Mouse (Mus musculus) CH12.LX (cell line): ENCODE measurements around the gene Vmn1r3. TPM values are rescaled to one million over a fixed set of nuclear protein-coding genes. Genes with fewer than 3 reads are reported as not detected.
A peak's percentile ranks its signal among the peaks of the same experiment; 100 is the strongest.
"Not testable (repeated sequence)": the region's sequence is repeated elsewhere in the genome, so short reads cannot be mapped to it uniquely, and the experiment has no call there.

Experiments
- DNase-seq: peaks from one replicate; pipeline ENCODE4 v3.0.0-alpha.2; 2013; ENCODE audit errors: extremely low read depth
- H3K27ac ChIP-seq: 2 replicates; pipeline ENCODE4 v1.5.1; 2012; ENCODE audit warnings: low read depth, mild to moderate bottlenecking, control low read depth, moderate library complexity; ENCODE audit not compliant: insufficient read depth
- H3K27me3 ChIP-seq: replicated peaks from 2 replicates; pipeline ENCODE3; 2012; ENCODE audit warnings: inconsistent platforms
- H3K36me3 ChIP-seq, 2 experiments: replicated peaks in 1 of 2; 2 replicates each; pipeline versions ENCODE3 to v1.6.1; 2012; ENCODE audit warnings: inconsistent platforms in 1 of 2, low read length in 1 of 2, mild to moderate bottlenecking in 1 of 2, mixed read lengths in 1 of 2, moderate library complexity in 1 of 2; ENCODE audit not compliant: control insufficient read depth in 1 of 2, insufficient read depth in 1 of 2
- H3K4me1 ChIP-seq, 2 experiments: 2 replicates each; pipeline ENCODE4 v1.6.1; 2012; ENCODE audit warnings: inconsistent platforms in 1 of 2, moderate library complexity in 1 of 2; ENCODE audit not compliant: insufficient read depth in 2 of 2, control insufficient read depth in 1 of 2
- H3K4me2 ChIP-seq: 2 replicates; pipeline ENCODE4 v1.6.1; 2012; ENCODE audit warnings: low read depth, mild to moderate bottlenecking, control low read depth; ENCODE audit not compliant: poor library complexity, insufficient read depth, severe bottlenecking
- H3K4me3 ChIP-seq, 3 experiments: fragments of 150-350 bp in 1 of 3; sonication (generic) in 1 of 3; replicated peaks in 1 of 3; 2 replicates each; pipeline versions ENCODE3 to v1.5.1; 2011 to 2012; ENCODE audit warnings: low read depth in 2 of 3, low read length in 2 of 3, mild to moderate bottlenecking in 2 of 3, moderate library complexity in 2 of 3, control low read depth in 1 of 3, improper control_type of control experiment in 1 of 3, inconsistent platforms in 1 of 3, mixed read lengths in 1 of 3; ENCODE audit not compliant: poor library complexity in 1 of 3
- H3K79me2 ChIP-seq: replicated peaks from 2 replicates; pipeline ENCODE4 v1.6.1; 2012; ENCODE audit warnings: mild to moderate bottlenecking, moderate library complexity; ENCODE audit not compliant: control insufficient read depth, poor library complexity, insufficient read depth, severe bottlenecking; ENCODE audit errors: extremely low read depth
- H3K9ac ChIP-seq: 2 replicates; pipeline ENCODE4 v1.6.1; 2012; ENCODE audit warnings: low read depth, mild to moderate bottlenecking, control low read depth, moderate library complexity; ENCODE audit not compliant: insufficient read depth
- H3K9me3 ChIP-seq: replicated peaks from 2 replicates; pipeline ENCODE3; 2012; ENCODE audit warnings: low read length, inconsistent platforms, mixed read lengths
- BHLHE40 ChIP-seq: IDR thresholded peaks from 2 replicates; pipeline ENCODE4 v1.6.1; 2011; ENCODE audit warnings: mild to moderate bottlenecking, low read depth, low read length, improper control_type of control experiment
- CHD2 ChIP-seq: IDR thresholded peaks from 2 replicates; pipeline ENCODE4 v1.6.1; 2011; ENCODE audit warnings: low read length, improper control_type of control experiment
- CTCF ChIP-seq, 2 experiments: IDR thresholded peaks in 1 of 2; conservative IDR thresholded peaks in 1 of 2; 2 replicates each; pipeline ENCODE4 v1.5.1; 2011 to 2012; ENCODE audit warnings: low read depth in 2 of 2, low read length in 2 of 2, improper control_type of control experiment in 1 of 2, inconsistent platforms in 1 of 2, mild to moderate bottlenecking in 1 of 2, moderate library complexity in 1 of 2
- EP300 ChIP-seq: IDR thresholded peaks from 2 replicates; pipeline ENCODE4 v1.6.1; 2011; ENCODE audit warnings: low read length, improper control_type of control experiment
- ETS1 ChIP-seq: conservative IDR thresholded peaks from 2 replicates; pipeline ENCODE4 v1.6.1; 2012; ENCODE audit warnings: low read depth, mild to moderate bottlenecking, inconsistent platforms, low read length, improper control_type of control experiment, moderate library complexity
- HCFC1 ChIP-seq: IDR thresholded peaks from 2 replicates; pipeline ENCODE4 v1.6.1; 2012; ENCODE audit warnings: low read depth, mild to moderate bottlenecking, inconsistent platforms, low read length, improper control_type of control experiment
- IRF4 ChIP-seq: IDR thresholded peaks from 2 replicates; pipeline ENCODE4 v1.6.1; 2014; ENCODE audit warnings: low read depth, mild to moderate bottlenecking, inconsistent platforms, low read length, improper control_type of control experiment
- JUN ChIP-seq: IDR thresholded peaks from 2 replicates; pipeline ENCODE4 v1.6.1; 2011; ENCODE audit warnings: low read depth, mild to moderate bottlenecking, low read length, improper control_type of control experiment, moderate library complexity; ENCODE audit not compliant: insufficient read depth
- JUND ChIP-seq: conservative IDR thresholded peaks from 2 replicates; pipeline ENCODE4 v1.6.1; 2011; ENCODE audit warnings: low read depth, low read length, improper control_type of control experiment
- MAX ChIP-seq: IDR thresholded peaks from 2 replicates; pipeline ENCODE4 v1.6.1; 2011; ENCODE audit warnings: low read length, improper control_type of control experiment
- MAZ ChIP-seq: IDR thresholded peaks from 2 replicates; pipeline ENCODE4 v1.6.1; 2012; ENCODE audit warnings: low read depth, mild to moderate bottlenecking, inconsistent platforms, low read length, improper control_type of control experiment, moderate library complexity
- MEF2A ChIP-seq: IDR thresholded peaks from 2 replicates; pipeline ENCODE4 v1.6.1; 2014; ENCODE audit warnings: low read depth, mild to moderate bottlenecking, inconsistent platforms, low read length, improper control_type of control experiment, borderline replicate concordance
- MYC ChIP-seq: IDR thresholded peaks from 2 replicates; pipeline ENCODE4 v1.6.1; 2011; ENCODE audit warnings: low read depth, mild to moderate bottlenecking, improper control_type of control experiment, low read length
- NELFE ChIP-seq: IDR thresholded peaks from 2 replicates; pipeline ENCODE4 v1.6.1; 2011; ENCODE audit warnings: low read depth, low read length, improper control_type of control experiment
- PAX5 ChIP-seq: IDR thresholded peaks from 2 replicates; pipeline ENCODE4 v1.6.1; 2012; ENCODE audit warnings: low read length, inconsistent platforms, mixed read lengths
- POLR2A ChIP-seq: IDR thresholded peaks from 2 replicates; pipeline ENCODE4 v1.6.1; 2011; ENCODE audit warnings: low read depth, mild to moderate bottlenecking, improper control_type of control experiment, low read length
- RAD21 ChIP-seq: IDR thresholded peaks from 2 replicates; pipeline ENCODE4 v1.6.1; 2011; ENCODE audit warnings: low read depth, mild to moderate bottlenecking, low read length, improper control_type of control experiment, moderate library complexity
- RCOR1 ChIP-seq: conservative IDR thresholded peaks from 2 replicates; pipeline ENCODE4 v1.6.1; 2012; ENCODE audit warnings: low read depth, mild to moderate bottlenecking, inconsistent platforms, low read length, improper control_type of control experiment
- SMC3 ChIP-seq: IDR thresholded peaks from 2 replicates; pipeline ENCODE4 v1.6.1; 2011; ENCODE audit warnings: low read depth, low read length, improper control_type of control experiment
- USF1 ChIP-seq: IDR thresholded peaks from 2 replicates; pipeline ENCODE4 v1.6.1; 2014; ENCODE audit warnings: low read depth, mild to moderate bottlenecking, inconsistent platforms, low read length, improper control_type of control experiment
- ZKSCAN1 ChIP-seq: IDR thresholded peaks from 2 replicates; pipeline ENCODE4 v1.6.1; 2012; ENCODE audit warnings: low read depth, inconsistent platforms, low read length, improper control_type of control experiment, borderline replicate concordance
- dilution Hi-C: fragments of 300-500 bp; cut with MboI; formaldehyde crosslinking; loops from 2 replicates; pipeline ENCODE4 v1.14.3; 2020; ENCODE audit warnings: low sequenced_read_pairs; ENCODE audit not compliant: extremely low pct_unique_long_range_greater_than_20kb, extremely low pct_ligation_motif_present
- in situ Hi-C: fragments of 300-500 bp; cut with MboI; formaldehyde crosslinking; loops from 3 replicates; pipeline ENCODE4 v1.14.3; 2019; ENCODE audit warnings: low sequenced_read_pairs, low pct_ligation_motif_present, low pct_unique_long_range_greater_than_20kb, mixed read lengths
- polyA plus RNA-seq: library from polyadenylated mRNA; unstranded; fragments of >175 nt; gene quantifications from 2 replicates; pipeline ENCODE4 v1.2.1, GENCODE M21; 2012; ENCODE audit warnings: low read depth; ENCODE audit not compliant: insufficient read length
- total RNA-seq, 2 experiments: library from RNA; depleted of rRNA; stranded (reverse); fragments of 300-350 nt in 1 of 2; fragments of >200 nt in 1 of 2; gene quantifications; 2 replicates each; pipeline ENCODE4 v1.2.3; 2012 to 2014

The Vmn1r3 gene
- total RNA-seq (2012; rRNA removed) = not detected in 2 replicates
- not detected in 2 replicates for total RNA-seq (2014; rRNA removed)
- not detected in 2 replicates for polyA plus RNA-seq

GRCm38 (mm10) chr4:3185258-3185657 lies at the start of gene Vmn1r3:
Vmn1r3 (minus strand) TSS chr4:3185358.
- DNase-seq, H3K9me3 ChIP-seq, H3K4me1 ChIP-seq, dilution Hi-C loops, H3K79me2 ChIP-seq, H3K36me3 ChIP-seq, H3K27me3 ChIP-seq, H3K27ac ChIP-seq, H3K4me2 ChIP-seq, H3K4me3 ChIP-seq, H3K9ac ChIP-seq, in situ Hi-C loops: not testable (repeated sequence)

DNA sequence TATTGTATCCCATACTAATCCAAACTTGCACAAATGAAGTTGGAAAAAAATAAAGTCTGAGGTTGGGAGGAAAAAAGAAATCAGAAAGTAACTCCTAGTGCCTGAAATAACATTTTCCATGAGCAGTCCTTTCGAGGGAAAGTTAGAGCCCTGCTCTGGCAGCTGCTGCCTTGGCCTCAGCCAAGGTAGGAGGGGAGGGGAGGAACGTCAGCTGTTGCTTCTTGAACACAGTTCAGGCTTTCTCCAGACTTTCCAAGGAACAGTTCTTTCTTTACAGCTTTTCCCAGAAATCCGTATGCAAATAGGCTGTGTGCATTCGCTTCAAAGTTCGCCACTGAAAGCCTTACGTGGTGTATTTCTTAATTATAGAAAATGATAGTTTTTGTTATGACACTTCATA lies 46.9 kb upstream of the Vmn1r3 start:
- no peaks in the 10 kb centered on the region for H3K9me3 ChIP-seq
- peaks cover 0 to 12% of the 10 kb centered on the region in 2 experiments; a peak in 2 of 4 replicates for H3K4me1 ChIP-seq
- no peaks in the 10 kb centered on the region for H3K27me3 ChIP-seq
- dilution Hi-C loops (no loop called here), in situ Hi-C loops (loop anchor here (25.0 kb wide), 1 partner anchor 180 kb away; no protein-coding TSS in a partner anchor)
- no peak overlapping the region for H3K4me2 ChIP-seq
- DNase-seq = no peak
- H3K9ac ChIP-seq = no peak overlapping the region
- no peaks in the 10 kb centered on the region for H3K79me2 ChIP-seq
- H3K27ac ChIP-seq = no peak overlapping the region
- no peak for TF ChIP-seq USF1
- no peak for TF ChIP-seq RCOR1
- no peak for TF ChIP-seq JUND
- 0 out of 2 replicates have a peak, but pooled peaks have one; percentile 14 for TF ChIP-seq ETS1
- 0 out of 2 replicates have a peak, but pooled peaks have one; percentile 18 for TF ChIP-seq MEF2A
- H3K4me3 ChIP-seq = no peak overlapping the region
- no peaks in the 10 kb centered on the region for H3K36me3 ChIP-seq

GRCm38 (mm10) chr4:3230908-3231684 lies 45.9 kb upstream of the Vmn1r3 start:
- dilution Hi-C loops = no loop called here
- no peaks in the 10 kb centered on the region for H3K27me3 ChIP-seq
- no peak overlapping the region for H3K27ac ChIP-seq
- in situ Hi-C loops = loop anchor here (25.0 kb wide), 1 partner anchor 181 kb away; no protein-coding TSS in a partner anchor
- no peak overlapping the region for H3K9ac ChIP-seq
- peak overlapping the region in 2 of 3 experiments; percentile 21 to 22 for H3K4me3 ChIP-seq
- no peaks in the 10 kb centered on the region for H3K9me3 ChIP-seq
- DNase-seq = no peak
- H3K4me1 ChIP-seq = peaks cover 0 to 20% of the 10 kb centered on the region in 2 experiments; a peak in 2 of 4 replicates
- TF ChIP-seq USF1 (no peak), IRF4 (no peak), HCFC1 (no peak), MAZ (no peak), RAD21 (no peak), JUN (no peak), CTCF (conservative IDR thresholded peaks at IDR 0.05 in 1 of 2, IDR thresholded peaks at IDR 0.05 in 1 of 2; ENCODE audit: low read depth in 2 of 2, low read length in 2 of 2) (no peak), POLR2A (no peak), ZKSCAN1 (no peak), EP300 (no peak), ETS1 (no peak), JUND (no peak), NELFE (no peak), SMC3 (no peak), BHLHE40 (no peak), PAX5 (no peak), MYC (no peak), CHD2 (no peak), MAX (no peak)
- TF ChIP-seq, all 38 proteins: peak for 0
- Histone ChIP-seq H3K4me2 (peak overlapping the region; percentile 31), H3K79me2 (no peaks in the 10 kb centered on the region), H3K36me3 (no peaks in the 10 kb centered on the region)
